ENCODE assay signal across 8 mouse cellular contexts in genomic region chr11:119091598-119091991, GRCm38 (mm10). TPM values are rescaled to one million over a fixed set of nuclear protein-coding genes. Genes with fewer than 3 reads are reported as not detected.
DNase-seq lines count a peak whose midpoint lies in the region; ATAC-seq and TF ChIP-seq lines count a peak whose summit lies in the region.

No protein-coding gene starts in this region.

- no peak overlapping the region for H3K27ac ChIP-seq in layer of hippocampus, adult 2 months
- no peak overlapping the region for H3K27ac ChIP-seq in brown adipose tissue, adult 24 weeks (replicated peaks; ENCODE audit: low read depth, low read length)
- H3K27ac ChIP-seq in forebrain, embryonic 16.5 days (ENCODE audit: low read length): no peak overlapping the region
- H3K27ac ChIP-seq in liver, embryonic 14.5 days: no peak overlapping the region

- TF ChIP-seq CTCF in layer of hippocampus, adult 2 months (conservative IDR thresholded peaks at IDR 0.05): peak; percentile 89
- TF ChIP-seq CTCF in liver, embryonic 14.5 days (IDR thresholded peaks at IDR 0.05; ENCODE audit: low read depth): peak; percentile 86

- no peak for TF ChIP-seq EP300 in liver, embryonic 14.5 days (IDR thresholded peaks at IDR 0.05; ENCODE audit: low read depth)

- 3% methylated on average over 8 of the region's 8 CpGs for WGBS in forebrain, embryonic 16.5 days
- 1% methylated on average over 8 of the region's 8 CpGs for WGBS in liver, embryonic 14.5 days (ENCODE audit: insufficient replicate concordance)

- ATAC-seq in forebrain, embryonic 16.5 days: peak; percentile 29
- peak; percentile 25 for ATAC-seq in inflammation-experienced regulatory T-cells, adult 6 months
- peak; percentile 16; the same call in 1 of the 2 replicates for ATAC-seq in liver, embryonic 14.5 days (ENCODE audit: insufficient read depth)

- H3K4me1 ChIP-seq in brown adipose tissue, adult 24 weeks (ENCODE audit: control insufficient read depth, insufficient read depth, insufficient read length, low read length): peaks cover 13% of the 10 kb centered on the region
- peaks cover 27% of the 10 kb centered on the region for H3K4me1 ChIP-seq in forebrain, embryonic 16.5 days (replicated peaks; ENCODE audit: control insufficient read depth, insufficient read depth, low read length)
- H3K4me1 ChIP-seq in liver, embryonic 14.5 days (replicated peaks; ENCODE audit: control insufficient read depth in 2 of 2, insufficient read depth in 2 of 2, low read length in 1 of 2): no peaks in the 10 kb centered on the region

- no peak for DNase-seq in layer of hippocampus, adult 2 months (ENCODE audit: low spot score in 2 of 2)
- DNase-seq in layer of hippocampus, adult 9-10 months (ENCODE audit: low spot score): no peak
- no peak for DNase-seq in liver, embryonic 14.5 days (ENCODE audit: low read depth in 3 of 3, low spot score in 3 of 3)
- DNase-seq in natural killer cell, adult 2 months (ENCODE audit: low spot score in 2 of 2): peak; percentile 38 to 57
- DNase-seq in thymus, postnatal 25 days: peak; percentile 71

- peak overlapping the region; percentile 56 for H3K4me3 ChIP-seq in layer of hippocampus, adult 2 months
- H3K4me3 ChIP-seq in brown adipose tissue, adult 24 weeks (ENCODE audit: insufficient read depth, low read depth, low read length): peak overlapping the region; percentile 60; the same call in 1 of the 2 replicates
- H3K4me3 ChIP-seq in forebrain, embryonic 16.5 days (replicated peaks; ENCODE audit: low read length): no peak overlapping the region
- no peak overlapping the region for H3K4me3 ChIP-seq in liver, embryonic 14.5 days (ENCODE audit: insufficient read depth in 1 of 2, low read depth in 2 of 2, low read length in 2 of 2)

- H3K27me3 ChIP-seq in forebrain, embryonic 16.5 days (replicated peaks; ENCODE audit: control insufficient read depth, insufficient read depth, low read length): peaks cover 23% of the 10 kb centered on the region
- H3K27me3 ChIP-seq in liver, embryonic 14.5 days (ENCODE audit: control insufficient read depth, insufficient read depth, low read length): peaks cover 53% of the 10 kb centered on the region

- no peak overlapping the region for H3K9ac ChIP-seq in forebrain, embryonic 16.5 days (replicated peaks; ENCODE audit: low read depth, low read length)
- H3K9ac ChIP-seq in liver, embryonic 14.5 days (replicated peaks): no peak overlapping the region

- H3K4me2 ChIP-seq in forebrain, embryonic 16.5 days (ENCODE audit: low read length): no peak overlapping the region; the same call in 1 of the 2 replicates
- H3K4me2 ChIP-seq in liver, embryonic 14.5 days (ENCODE audit: low read depth): peak overlapping the region; percentile 47; the same call in 1 of the 2 replicates

- no peaks in the 10 kb centered on the region for H3K36me3 ChIP-seq in forebrain, embryonic 16.5 days (ENCODE audit: control insufficient read depth, insufficient read depth)
- no peaks in the 10 kb centered on the region for H3K36me3 ChIP-seq in liver, embryonic 14.5 days (replicated peaks; ENCODE audit: control insufficient read depth, insufficient read depth, low read depth)

- no peaks in the 10 kb centered on the region for H3K9me3 ChIP-seq in forebrain, embryonic 16.5 days (ENCODE audit: control insufficient read depth, low read length)
- H3K9me3 ChIP-seq in liver, embryonic 14.5 days (ENCODE audit: control insufficient read depth, low read length): no peaks in the 10 kb centered on the region

RNA-seq across cellular contexts. Expression of gene Cbx4, which starts 5.6 kb away (rescaled TPM):
- total RNA-seq in layer of hippocampus, adult 2 months (2021): 10 to 100 TPM; 53.7 to 60.4 TPM
- polyA plus RNA-seq in brown adipose tissue, adult 24 weeks (2012; ENCODE audit: insufficient read depth, insufficient read length, missing spikeins): 37.3 and 37.4 TPM in 2 replicates
- 18.1 and 18.5 TPM in 2 replicates for polyA plus RNA-seq in forebrain, embryonic 16.5 days (2015; fragmentation: Nextera tagmentation; extraction: Ambion mirVana)
- 1 to 10 TPM; 2.0 to 3.6 (median 2.3) TPM for polyA plus RNA-seq in inflammation-experienced regulatory T-cells, adult 6 months (2017; shearing (Covaris generic))
- polyA plus RNA-seq in liver, embryonic 14.5 days (2012; rRNA removed): 1.8 and 3.3 TPM in 2 replicates
- 1.6 and 2.0 TPM in 2 replicates for polyA plus RNA-seq in liver, embryonic 14.5 days (2014; fragmentation: Nextera tagmentation; extraction: Ambion mirVana)

RNA-seq across cellular contexts. Expression of gene Cbx8, which starts 50.8 kb away (rescaled TPM):
- total RNA-seq in layer of hippocampus, adult 2 months (2021): 10 to 100 TPM; 10.2 to 11.3 TPM
- 4.7 and 9.1 TPM in 2 replicates for polyA plus RNA-seq in brown adipose tissue, adult 24 weeks (2012; ENCODE audit: insufficient read depth, insufficient read length, missing spikeins)
- polyA plus RNA-seq in forebrain, embryonic 16.5 days (2015; fragmentation: Nextera tagmentation; extraction: Ambion mirVana): 12.3 and 13.4 TPM in 2 replicates
- 1 to 10 TPM; 6.5 to 7.6 (median 7.5) TPM for polyA plus RNA-seq in inflammation-experienced regulatory T-cells, adult 6 months (2017; shearing (Covaris generic))
- 0.64 and 0.95 TPM in 2 replicates for polyA plus RNA-seq in liver, embryonic 14.5 days (2012; rRNA removed)
- polyA plus RNA-seq in liver, embryonic 14.5 days (2014; fragmentation: Nextera tagmentation; extraction: Ambion mirVana): 1.6 and 2.1 TPM in 2 replicates

Comparison
In these comparisons a context has a peak if more than half of its experiments do, and no peak if none do; other contexts are left out.
1. DNase-seq: peak in natural killer cell, adult 2 months (2 of 2) and thymus, postnatal 25 days (single experiment); none in layer of hippocampus, adult 2 months (0 of 2), layer of hippocampus, adult 9-10 months (single experiment) and liver, embryonic 14.5 days (0 of 3).
2. H3K4me3 ChIP-seq: peak in layer of hippocampus, adult 2 months (single experiment) and brown adipose tissue, adult 24 weeks (single experiment); none in forebrain, embryonic 16.5 days (single experiment) and liver, embryonic 14.5 days (0 of 2).
3. Peak in every context shown above with its lines, with median percentiles within 50 percentile points of each other: ATAC-seq.